Mouse (Mus musculus) hindbrain, embryonic 16.5 days (tissue): ENCODE data around the gene Zfp697. TPM values are rescaled to one million over a fixed set of nuclear protein-coding genes. Genes with fewer than 3 reads are reported as not detected.
"Not testable (repeated sequence)": the region's sequence is repeated elsewhere in the genome, so short reads cannot be mapped to it uniquely, and the experiment has no call there.

ENCODE experiments used
- ATAC-seq: fragments of 200-750 bp; cut with Nextera tagmentation; 2 replicates; pipeline ENCODE4 v1.8.0; 2017; ENCODE audit warnings: moderate TSS enrichment, moderate library complexity
- H3K27ac ChIP-seq: fragments of 300-500 bp; sonication (generic); 2 replicates; pipeline ENCODE4 v1.5.1; 2014; ENCODE audit warnings: low read depth, mild to moderate bottlenecking, control low read depth, low read length, moderate library complexity
- H3K27me3 ChIP-seq: fragments of 300-500 bp; sonication (generic); replicated peaks from 2 replicates; pipeline ENCODE4 v1.6.1; 2014; ENCODE audit warnings: low read length; ENCODE audit not compliant: control insufficient read depth, insufficient read depth
- H3K36me3 ChIP-seq: fragments of 300-500 bp; sonication (generic); 2 replicates; pipeline ENCODE4 v1.6.1; 2014; ENCODE audit warnings: mild to moderate bottlenecking, low read length, moderate library complexity, mixed read lengths; ENCODE audit not compliant: control insufficient read depth, insufficient read depth
- H3K4me1 ChIP-seq: fragments of 300-500 bp; sonication (generic); 2 replicates; pipeline ENCODE4 v1.6.1; 2014; ENCODE audit warnings: low read depth, low read length; ENCODE audit not compliant: control insufficient read depth, insufficient read depth
- H3K4me2 ChIP-seq: fragments of 300-500 bp; sonication (generic); 2 replicates; pipeline ENCODE4 v1.6.1; 2014; ENCODE audit warnings: mild to moderate bottlenecking, low read length, control low read depth, moderate library complexity
- H3K4me3 ChIP-seq: fragments of 300-500 bp; sonication (generic); 2 replicates; pipeline ENCODE4 v1.5.1; 2014; ENCODE audit warnings: mild to moderate bottlenecking, low read length, control low read depth, moderate library complexity
- H3K9ac ChIP-seq: fragments of 300-500 bp; sonication (generic); 2 replicates; pipeline ENCODE4 v1.6.1; 2014; ENCODE audit warnings: low read depth, mild to moderate bottlenecking, control low read depth, low read length, moderate library complexity
- H3K9me3 ChIP-seq: fragments of 300-500 bp; sonication (generic); 2 replicates; pipeline ENCODE4 v1.6.1; 2014; ENCODE audit warnings: mild to moderate bottlenecking, low read length, moderate library complexity; ENCODE audit not compliant: control insufficient read depth
- WGBS: fragments of 180-500 bp; shearing (Covaris S2); extraction: QIAGEN DNeasy Blood & Tissue Kit; methylation state at CpG from one replicate; pipeline ENCODE4 v1.1.7; 2014; 5-methylcytosine and 5-hydroxymethylcytosine counted together
- polyA plus RNA-seq: library from polyadenylated mRNA; unstranded; fragments of >200 nt; fragmentation: Nextera tagmentation; extraction: Ambion mirVana; gene quantifications from 2 replicates; pipeline ENCODE4 v1.2.1, GENCODE M21; 2015

The Zfp697 gene
- polyA plus RNA-seq, 1 experiment from 2014 or later: 15.1 TPM

DNA sequence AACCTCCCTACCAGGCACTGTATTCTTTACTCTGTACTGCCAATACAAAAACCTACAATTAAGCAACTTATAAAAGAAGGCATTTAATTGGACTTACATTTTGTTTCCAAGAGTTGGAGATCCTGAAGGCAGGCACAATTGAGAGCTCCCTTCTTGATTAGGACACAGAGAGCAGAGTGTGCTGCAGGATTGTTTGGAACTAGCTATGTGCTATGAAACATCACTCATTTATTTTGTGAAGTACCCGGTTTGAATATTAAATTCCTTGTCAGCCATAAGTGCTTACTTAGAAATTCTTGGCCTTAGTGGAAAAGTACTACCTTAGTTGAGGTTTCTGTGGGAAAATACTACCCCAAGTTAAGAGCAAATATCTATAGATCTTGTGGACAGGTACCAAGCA lies 342.1 kb downstream of the Zfp697 start, which contains the start of gene Hsd3b2:
TSS of gene Hsd3b2 (minus strand) at position 168 of the 400 bp plus-strand sequence.
- Histone ChIP-seq H3K36me3 (no peaks in the 10 kb centered on the region), H3K4me3 (no peak within 1 kb of the TSS), H3K4me1 (no peaks in the 10 kb centered on the region), H3K27ac (no peak within 1 kb of the TSS), H3K9me3 (no peaks in the 10 kb centered on the region), H3K4me2 (no peak within 1 kb of the TSS), H3K9ac (no peak within 1 kb of the TSS), H3K27me3 (no peaks in the 10 kb centered on the region)
- ATAC-seq: no peak
- 77% methylated on average over 1 of the region's 1 CpGs for WGBS

DNA sequence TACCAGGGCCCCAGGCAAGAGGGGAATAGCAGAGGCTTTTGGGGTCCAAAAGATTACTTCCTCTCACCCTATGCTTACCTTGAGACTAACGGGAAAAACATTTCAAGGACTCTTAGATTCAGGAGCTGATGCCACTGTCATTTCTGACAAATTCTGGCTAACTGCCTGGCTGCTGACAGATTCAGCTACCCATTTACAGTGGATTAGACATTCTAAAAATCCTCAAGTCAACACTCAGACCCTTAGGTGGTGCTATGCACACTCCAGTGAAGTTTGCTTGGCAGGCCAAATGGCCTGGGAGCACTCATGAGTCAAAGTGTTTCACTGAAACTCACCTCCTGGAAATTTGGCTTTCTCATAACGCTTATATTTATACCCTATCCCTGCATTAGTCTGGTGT lies 344.0 kb downstream of the Zfp697 start:
- no peak overlapping the region for H3K4me2 ChIP-seq
- H3K36me3 ChIP-seq: no peaks in the 10 kb centered on the region
- no peaks in the 10 kb centered on the region for H3K9me3 ChIP-seq
- 83% methylated on average over 2 of the region's 2 CpGs for WGBS
- no peak overlapping the region for H3K4me3 ChIP-seq
- H3K27me3 ChIP-seq: no peaks in the 10 kb centered on the region
- no peak for ATAC-seq
- no peaks in the 10 kb centered on the region for H3K4me1 ChIP-seq
- no peak overlapping the region for H3K27ac ChIP-seq
- no peak overlapping the region for H3K9ac ChIP-seq

DNA sequence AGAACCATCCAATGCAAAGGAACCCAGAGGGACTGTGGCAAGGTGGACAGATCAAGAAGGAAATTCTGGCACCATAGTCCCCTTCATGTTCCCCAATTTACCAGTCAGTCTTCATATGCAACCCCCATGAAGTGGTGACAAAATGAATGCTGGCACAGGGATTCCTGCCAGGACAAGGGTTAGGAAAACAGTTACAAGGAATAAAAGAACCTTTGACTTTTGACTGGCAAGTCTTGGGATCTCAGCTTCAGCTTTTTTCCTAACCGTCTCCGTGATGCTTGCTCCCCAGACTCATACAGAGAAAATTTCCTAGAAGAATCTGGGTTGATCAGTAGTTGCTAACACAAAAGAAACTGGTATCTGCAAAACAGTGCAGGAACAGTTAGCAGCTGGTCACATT lies 351.5 kb downstream of the Zfp697 start:
- H3K36me3 ChIP-seq: no peaks in the 10 kb centered on the region
- 81% methylated on average over 2 of the region's 2 CpGs for whole genome bisulfite sequencing
- no peak overlapping the region for H3K9ac ChIP-seq
- no peaks in the 10 kb centered on the region for H3K4me1 ChIP-seq
- H3K27ac ChIP-seq: no peak overlapping the region
- H3K4me3 ChIP-seq: no peak overlapping the region
- H3K4me2 ChIP-seq: no peak overlapping the region
- no peaks in the 10 kb centered on the region for H3K9me3 ChIP-seq
- H3K27me3 ChIP-seq: no peaks in the 10 kb centered on the region
- no peak for ATAC-seq

DNA sequence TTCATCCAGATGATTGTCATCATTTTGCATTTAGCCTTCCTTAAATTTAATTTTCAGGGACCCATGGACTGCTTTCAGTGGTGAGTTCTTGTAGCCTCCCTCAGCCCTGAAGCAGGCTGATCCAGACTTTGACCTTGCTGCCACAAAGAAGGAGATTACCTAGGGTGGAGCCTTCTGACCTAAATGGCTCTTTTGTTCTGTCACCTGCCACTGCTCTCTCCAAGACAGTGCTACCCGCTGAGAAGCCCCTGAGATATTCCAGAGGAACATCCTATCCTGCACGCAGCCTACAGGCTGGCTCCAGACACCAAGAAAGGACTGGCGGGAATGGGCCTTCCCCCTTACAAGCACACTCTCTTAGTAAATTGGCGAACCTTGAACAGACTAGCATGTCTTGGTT lies 352.1 kb downstream of the Zfp697 start:
- Histone ChIP-seq H3K27me3 (no peaks in the 10 kb centered on the region), H3K4me1 (no peaks in the 10 kb centered on the region), H3K27ac (no peak overlapping the region), H3K4me2 (no peak overlapping the region), H3K9me3 (no peaks in the 10 kb centered on the region), H3K36me3 (no peaks in the 10 kb centered on the region), H3K9ac (no peak overlapping the region), H3K4me3 (no peak overlapping the region)
- 46% methylated on average over 4 of the region's 4 CpGs for whole genome bisulfite sequencing
- no peak for ATAC-seq

DNA sequence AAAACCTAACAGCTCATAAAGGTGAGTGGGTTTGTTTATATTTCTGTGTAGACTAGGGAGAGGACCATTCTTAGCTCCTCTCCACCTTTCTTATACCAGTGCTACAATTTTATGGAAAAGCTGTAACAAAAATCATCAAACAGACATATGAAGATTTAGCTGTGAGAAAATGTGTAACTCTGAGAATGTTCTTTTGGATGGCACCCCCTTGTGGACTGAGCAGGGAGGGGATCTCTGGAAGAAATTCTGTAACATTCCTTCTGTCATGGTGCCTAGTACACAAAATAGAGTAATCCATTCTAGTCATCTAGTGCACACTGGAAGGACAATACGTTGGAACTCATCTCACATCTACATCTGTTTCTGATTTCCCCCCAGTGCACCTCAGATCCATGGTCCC lies 358.8 kb downstream of the Zfp697 start:
- not testable (repeated sequence) for H3K36me3 ChIP-seq, H3K4me3 ChIP-seq, H3K9me3 ChIP-seq, H3K27me3 ChIP-seq, H3K4me2 ChIP-seq, H3K4me1 ChIP-seq, H3K27ac ChIP-seq, ATAC-seq, H3K9ac ChIP-seq
- 67% methylated on average over 1 of the region's 1 CpGs for WGBS

DNA sequence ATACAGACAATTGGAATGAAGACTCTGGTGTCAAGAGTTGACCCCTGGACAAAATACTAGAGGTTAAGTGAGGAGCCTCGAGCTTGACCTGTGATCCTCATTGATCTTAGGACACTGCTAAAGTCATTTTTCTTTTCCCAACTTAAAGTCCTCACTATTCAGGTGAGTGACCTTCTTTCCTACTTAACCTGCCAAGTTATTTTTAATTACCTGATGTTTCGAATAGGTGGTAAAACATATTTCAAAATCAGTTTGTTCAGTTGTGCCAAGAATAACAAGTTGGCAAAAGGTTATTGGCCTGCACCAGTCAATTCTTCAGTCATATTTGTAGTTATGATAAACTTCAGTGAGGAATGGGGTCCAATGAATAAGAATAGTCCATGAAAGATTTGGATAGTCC lies 369.9 kb downstream of the Zfp697 start:
- no peak overlapping the region for H3K27ac ChIP-seq
- H3K4me3 ChIP-seq: no peak overlapping the region
- 73% methylated on average over 2 of the region's 2 CpGs for WGBS
- no peaks in the 10 kb centered on the region for H3K27me3 ChIP-seq
- H3K4me2 ChIP-seq: no peak overlapping the region
- no peak overlapping the region for H3K9ac ChIP-seq
- no peaks in the 10 kb centered on the region for H3K36me3 ChIP-seq
- H3K9me3 ChIP-seq: no peaks in the 10 kb centered on the region
- ATAC-seq: no peak
- H3K4me1 ChIP-seq: no peaks in the 10 kb centered on the region

DNA sequence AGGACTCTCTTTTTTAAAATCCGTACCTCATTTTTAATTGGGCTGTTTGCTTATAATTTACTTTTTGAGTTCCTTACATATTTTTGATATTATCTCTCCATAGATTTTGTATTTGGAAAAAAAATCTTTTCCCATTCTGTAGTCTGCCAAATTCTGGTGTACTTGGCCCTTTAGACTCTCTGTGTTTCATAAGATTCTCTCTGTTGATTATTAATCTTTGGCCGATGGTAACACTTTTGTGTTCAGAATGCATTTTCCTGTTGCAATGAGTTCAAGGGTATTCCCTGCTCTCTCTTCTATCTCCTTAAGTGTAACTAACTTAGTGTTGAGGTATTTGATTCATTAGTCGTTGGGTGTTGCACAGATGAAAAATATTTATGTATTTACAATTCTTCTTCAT lies 374.6 kb downstream of the Zfp697 start:
- ATAC-seq: no peak
- Histone ChIP-seq H3K9me3 (no peaks in the 10 kb centered on the region), H3K36me3 (no peaks in the 10 kb centered on the region), H3K4me2 (no peak overlapping the region), H3K27me3 (no peaks in the 10 kb centered on the region), H3K9ac (no peak overlapping the region), H3K27ac (no peak overlapping the region), H3K4me1 (no peaks in the 10 kb centered on the region), H3K4me3 (no peak overlapping the region)
- 88% methylated on average over 3 of the region's 3 CpGs for WGBS

DNA sequence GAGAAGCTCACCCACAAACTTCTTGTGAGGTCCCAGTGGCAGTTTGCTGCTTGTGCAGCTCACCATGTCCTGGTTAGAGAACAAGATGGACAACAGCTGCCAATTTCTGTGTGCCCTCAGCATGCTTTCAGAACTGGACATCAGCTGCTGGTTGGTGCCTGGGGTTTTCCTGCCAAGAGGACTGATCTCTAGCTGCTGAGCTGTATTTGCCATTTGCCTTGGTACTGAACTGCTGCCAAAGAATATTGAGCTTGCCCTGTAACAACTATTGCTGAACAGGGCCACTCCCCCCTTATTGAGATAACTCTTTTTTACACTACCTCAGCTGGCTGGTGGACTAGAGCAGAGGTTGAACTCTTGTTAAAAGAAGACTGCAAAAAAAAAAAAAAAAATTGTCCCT lies 381.9 kb downstream of the Zfp697 start:
- H3K27me3 ChIP-seq: no peaks in the 10 kb centered on the region
- no peak overlapping the region for H3K9ac ChIP-seq
- H3K9me3 ChIP-seq: no peaks in the 10 kb centered on the region
- no peaks in the 10 kb centered on the region for H3K36me3 ChIP-seq
- no peaks in the 10 kb centered on the region for H3K4me1 ChIP-seq
- H3K27ac ChIP-seq: no peak overlapping the region
- H3K4me2 ChIP-seq: no peak overlapping the region
- ATAC-seq: no peak
- H3K4me3 ChIP-seq: no peak overlapping the region

DNA sequence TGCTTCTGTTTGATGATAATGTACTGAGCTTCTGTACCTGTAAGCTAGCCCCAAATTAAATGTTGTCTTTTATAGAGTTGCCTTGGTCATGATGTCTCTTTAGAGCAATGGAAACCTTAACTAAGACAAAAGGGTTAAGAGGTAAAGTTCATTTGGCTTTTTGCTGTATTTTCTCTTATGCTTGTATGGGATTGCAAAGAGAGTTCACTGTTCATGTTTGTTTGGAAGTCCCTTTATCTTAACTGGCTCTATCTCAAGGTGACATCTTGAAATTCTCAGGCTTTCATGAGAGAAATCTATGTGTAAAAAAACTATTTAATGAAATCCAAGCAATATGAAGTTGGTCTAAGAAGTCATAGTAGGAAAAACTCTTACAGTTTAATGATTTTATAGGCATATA lies 398.7 kb downstream of the Zfp697 start:
- H3K36me3 ChIP-seq: no peaks in the 10 kb centered on the region
- no peaks in the 10 kb centered on the region for H3K9me3 ChIP-seq
- no peak for ATAC-seq
- H3K4me2 ChIP-seq: no peak overlapping the region
- no peak overlapping the region for H3K9ac ChIP-seq
- H3K27ac ChIP-seq: no peak overlapping the region
- no peaks in the 10 kb centered on the region for H3K4me1 ChIP-seq
- H3K4me3 ChIP-seq: no peak overlapping the region
- H3K27me3 ChIP-seq: no peaks in the 10 kb centered on the region

DNA sequence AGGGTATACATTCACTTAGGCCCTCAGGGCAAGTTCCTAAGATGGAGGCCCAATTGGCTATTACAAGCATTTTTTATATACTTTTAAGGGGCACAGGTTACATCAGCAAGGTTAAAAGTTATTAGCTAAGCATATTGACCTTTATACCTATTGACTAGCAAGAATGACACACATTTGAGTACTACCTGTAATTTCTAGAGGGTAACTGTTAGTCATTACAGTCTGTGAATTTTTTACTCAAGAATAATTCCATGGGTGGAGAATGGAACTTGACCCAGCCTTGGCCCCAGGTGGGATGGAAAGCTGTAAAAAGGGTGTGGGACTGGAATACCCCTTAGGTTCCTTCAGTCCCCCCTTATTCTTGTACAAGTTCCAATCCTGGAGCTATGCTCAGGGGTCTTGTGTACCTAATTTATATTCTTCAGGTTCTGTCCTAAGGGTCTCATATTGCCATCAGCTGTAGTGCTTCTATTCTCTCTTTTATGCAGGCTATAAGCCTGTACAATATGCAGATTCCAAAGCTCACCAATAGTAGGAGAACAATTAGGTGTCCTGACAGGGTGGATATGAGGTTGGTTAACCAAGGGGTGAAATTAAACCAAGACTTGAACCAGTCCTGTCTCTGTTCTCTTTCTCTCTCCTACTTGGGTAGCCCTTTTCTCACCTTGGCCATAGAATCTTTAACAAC lies 400.1 kb downstream of the Zfp697 start:
- H3K27ac ChIP-seq: no peak overlapping the region
- H3K9ac ChIP-seq: no peak overlapping the region
- H3K4me1 ChIP-seq: no peaks in the 10 kb centered on the region
- H3K9me3 ChIP-seq: no peaks in the 10 kb centered on the region
- no peak overlapping the region for H3K4me3 ChIP-seq
- no peak for ATAC-seq
- H3K4me2 ChIP-seq: no peak overlapping the region
- H3K36me3 ChIP-seq: no peaks in the 10 kb centered on the region
- no peaks in the 10 kb centered on the region for H3K27me3 ChIP-seq
